Mouse (Mus musculus) hindbrain, embryonic 11.5 days (tissue): ENCODE results near the gene D630023F18Rik. TPM values are rescaled to one million over a fixed set of nuclear protein-coding genes. Genes with fewer than 3 reads are reported as not detected.

ENCODE experiments used
- ATAC-seq: fragments of 200-750 bp; cut with Nextera tagmentation; 2 replicates; pipeline ENCODE4 v1.8.0; 2017; ENCODE audit warnings: mild to moderate bottlenecking, moderate TSS enrichment, moderate library complexity; ENCODE audit not compliant: low FRiP score
- DNase-seq: peaks from one replicate; pipeline ENCODE4 v3.0.0-alpha.2; 2015; ENCODE audit warnings: low spot score
- H3K27ac ChIP-seq: fragments of 300-500 bp; sonication (generic); 2 replicates; pipeline ENCODE4 v1.5.1; 2014; ENCODE audit warnings: mild to moderate bottlenecking, low read depth, low read length
- H3K27me3 ChIP-seq: fragments of 300-500 bp; sonication (generic); 2 replicates; pipeline ENCODE4 v1.6.1; 2014; ENCODE audit warnings: mild to moderate bottlenecking, low read length, moderate library complexity, mixed read lengths; ENCODE audit not compliant: control insufficient read depth, insufficient read depth
- H3K36me3 ChIP-seq: fragments of 300-500 bp; sonication (generic); 2 replicates; pipeline ENCODE4 v1.6.1; 2014; ENCODE audit warnings: mild to moderate bottlenecking, low read length, moderate library complexity, mixed read lengths; ENCODE audit not compliant: control insufficient read depth, insufficient read depth
- H3K4me1 ChIP-seq: fragments of 300-500 bp; sonication (generic); replicated peaks from 2 replicates; pipeline ENCODE4 v1.6.1; 2014; ENCODE audit warnings: low read length, mixed read lengths; ENCODE audit not compliant: control insufficient read depth, insufficient read depth
- H3K4me2 ChIP-seq: fragments of 300-500 bp; sonication (generic); replicated peaks from 2 replicates; pipeline ENCODE4 v1.6.1; 2014; ENCODE audit warnings: mild to moderate bottlenecking, low read depth, low read length
- H3K4me3 ChIP-seq: fragments of 300-500 bp; sonication (generic); 2 replicates; pipeline ENCODE4 v1.5.1; 2014; ENCODE audit warnings: low read depth, low read length
- H3K9ac ChIP-seq: fragments of 300-500 bp; sonication (generic); 2 replicates; pipeline ENCODE4 v1.6.1; 2014; ENCODE audit warnings: low read depth, low read length
- H3K9me3 ChIP-seq: fragments of 300-500 bp; sonication (generic); 2 replicates; pipeline ENCODE4 v1.6.1; 2016; ENCODE audit warnings: low read length; ENCODE audit not compliant: control insufficient read depth
- WGBS: fragments of 180-500 bp; shearing (Covaris S2); extraction: QIAGEN DNeasy Blood & Tissue Kit; methylation state at CpG from one replicate; pipeline ENCODE4 v1.1.7; 2014; 5-methylcytosine and 5-hydroxymethylcytosine counted together
- polyA plus RNA-seq: library from polyadenylated mRNA; unstranded; fragments of >200 nt; fragmentation: Nextera tagmentation; extraction: Ambion mirVana; gene quantifications from 2 replicates; pipeline ENCODE4 v1.2.1, GENCODE M21; 2014

D630023F18Rik gene
- polyA plus RNA-seq, 1 experiment from 2014 or later: not detected

DNA sequence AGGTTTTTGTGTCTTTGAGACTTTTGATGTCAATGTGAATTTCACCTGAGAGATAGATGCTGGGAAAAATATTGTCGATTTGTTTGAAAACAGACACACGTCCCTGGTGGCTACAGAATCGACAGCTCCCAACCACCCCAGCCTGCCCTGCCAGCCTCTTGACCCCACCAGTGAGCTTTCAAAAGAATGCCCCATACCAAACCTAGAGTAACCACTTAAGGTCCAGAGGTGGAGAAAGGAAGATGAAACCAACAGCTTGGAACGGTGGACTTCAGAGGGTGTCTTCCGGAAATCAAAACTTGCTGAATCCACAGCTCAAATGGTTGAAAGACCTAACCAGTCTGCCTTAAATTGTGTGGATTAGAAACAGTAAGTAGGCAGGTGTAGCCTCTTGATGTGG is 24.3 kb upstream of the D630023F18Rik start:
- DNase-seq (no peak), ATAC-seq (no peak)
- H3K27me3 ChIP-seq: no peaks in the 10 kb centered on the region
- H3K4me2 ChIP-seq: no peak overlapping the region
- no peak overlapping the region for H3K4me3 ChIP-seq
- 95% methylated on average over 5 of the region's 5 CpGs for WGBS
- H3K27ac ChIP-seq: no peak overlapping the region
- H3K9me3 ChIP-seq: no peaks in the 10 kb centered on the region
- no peaks in the 10 kb centered on the region for H3K4me1 ChIP-seq
- no peaks in the 10 kb centered on the region for H3K36me3 ChIP-seq
- no peak overlapping the region for H3K9ac ChIP-seq

GRCm38 (mm10) chr1:65146601-65147000 is 23.6 kb upstream of the D630023F18Rik start:
- no peak overlapping the region for H3K4me3 ChIP-seq
- no peaks in the 10 kb centered on the region for H3K4me1 ChIP-seq
- WGBS: 70% methylated on average over 2 of the region's 2 CpGs
- ATAC-seq (no peak), DNase-seq (no peak)
- no peaks in the 10 kb centered on the region for H3K36me3 ChIP-seq
- no peak overlapping the region for H3K27ac ChIP-seq
- H3K9me3 ChIP-seq: no peaks in the 10 kb centered on the region
- H3K4me2 ChIP-seq: no peak overlapping the region
- no peak overlapping the region for H3K9ac ChIP-seq
- no peaks in the 10 kb centered on the region for H3K27me3 ChIP-seq

GRCm38 (mm10) chr1:65144783-65145182 is 21.8 kb upstream of the D630023F18Rik start:
- no peaks in the 10 kb centered on the region for H3K9me3 ChIP-seq
- no peak for ATAC-seq
- H3K36me3 ChIP-seq: no peaks in the 10 kb centered on the region
- WGBS: 83% methylated on average over 2 of the region's 2 CpGs
- H3K4me3 ChIP-seq: no peak overlapping the region
- no peak overlapping the region for H3K9ac ChIP-seq
- H3K4me1 ChIP-seq: no peaks in the 10 kb centered on the region
- DNase-seq: no peak
- no peaks in the 10 kb centered on the region for H3K27me3 ChIP-seq
- H3K4me2 ChIP-seq: no peak overlapping the region
- H3K27ac ChIP-seq: no peak overlapping the region

DNA sequence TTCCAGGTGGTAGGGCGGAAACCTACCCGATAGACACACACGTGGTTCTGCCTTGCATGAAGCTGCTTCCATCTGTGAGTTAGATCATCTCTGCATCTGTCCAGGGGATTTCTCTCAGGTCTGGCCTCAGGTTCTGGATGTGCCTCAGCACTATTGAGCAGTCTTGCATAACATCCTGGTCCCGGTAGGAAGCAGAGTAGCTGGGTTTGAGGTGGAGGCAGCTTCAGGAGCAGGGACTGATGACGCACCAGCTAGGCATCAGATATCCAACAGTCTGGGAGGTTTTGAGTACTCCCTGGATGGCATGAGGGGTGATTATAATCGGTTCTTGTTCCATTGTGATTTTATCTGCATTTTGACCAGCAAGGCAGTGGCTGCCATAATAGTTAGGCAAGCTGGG is 14.5 kb upstream of the D630023F18Rik start:
- Histone ChIP-seq H3K9me3 (no peaks in the 10 kb centered on the region), H3K4me2 (no peak overlapping the region), H3K27ac (no peak overlapping the region), H3K36me3 (no peaks in the 10 kb centered on the region), H3K4me3 (no peak overlapping the region), H3K27me3 (no peaks in the 10 kb centered on the region), H3K9ac (no peak overlapping the region), H3K4me1 (no peaks in the 10 kb centered on the region)
- ATAC-seq (no peak), DNase-seq (no peak)
- WGBS: 89% methylated on average over 6 of the region's 6 CpGs

- no peak overlapping the region for H3K27ac ChIP-seq
- H3K36me3 ChIP-seq: no peaks in the 10 kb centered on the region
- DNase-seq (no peak), ATAC-seq (no peak)
- H3K9ac ChIP-seq: no peak overlapping the region
- no peaks in the 10 kb centered on the region for H3K27me3 ChIP-seq
- 86% methylated on average over 1 of the region's 1 CpGs for WGBS
- no peak overlapping the region for H3K4me2 ChIP-seq
- H3K4me3 ChIP-seq: no peak overlapping the region
- H3K9me3 ChIP-seq: no peaks in the 10 kb centered on the region
- no peaks in the 10 kb centered on the region for H3K4me1 ChIP-seq
Observed at GRCm38 (mm10) chr1:65132833-65133232, 9.8 kb upstream of the D630023F18Rik start.

- Histone ChIP-seq H3K9me3 (no peaks in the 10 kb centered on the region), H3K4me1 (no peaks in the 10 kb centered on the region), H3K27me3 (no peaks in the 10 kb centered on the region), H3K4me2 (no peak overlapping the region), H3K36me3 (no peaks in the 10 kb centered on the region), H3K27ac (no peak overlapping the region), H3K4me3 (no peak overlapping the region), H3K9ac (no peak overlapping the region)
- 97% methylated on average over 1 of the region's 1 CpGs for WGBS
- ATAC-seq: no peak
- no peak for DNase-seq
Observed at GRCm38 (mm10) chr1:65131671-65132070, 8.7 kb upstream of the D630023F18Rik start.

GRCm38 (mm10) chr1:65130226-65130625 is 7.2 kb upstream of the D630023F18Rik start:
- Histone ChIP-seq H3K36me3 (no peaks in the 10 kb centered on the region), H3K9me3 (no peaks in the 10 kb centered on the region), H3K4me3 (no peak overlapping the region), H3K4me1 (no peaks in the 10 kb centered on the region), H3K27ac (no peak overlapping the region), H3K27me3 (no peaks in the 10 kb centered on the region), H3K9ac (no peak overlapping the region), H3K4me2 (no peak overlapping the region)
- ATAC-seq (no peak), DNase-seq (no peak)
- 75% methylated on average over 3 of the region's 3 CpGs for WGBS

GRCm38 (mm10) chr1:65129634-65130180 is 6.7 kb upstream of the D630023F18Rik start:
- no peak overlapping the region for H3K4me2 ChIP-seq
- no peaks in the 10 kb centered on the region for H3K27me3 ChIP-seq
- H3K4me3 ChIP-seq: no peak overlapping the region
- no peak for DNase-seq
- H3K4me1 ChIP-seq: no peaks in the 10 kb centered on the region
- no peak overlapping the region for H3K27ac ChIP-seq
- no peaks in the 10 kb centered on the region for H3K9me3 ChIP-seq
- 74% methylated on average over 3 of the region's 3 CpGs for WGBS
- no peak for ATAC-seq
- H3K9ac ChIP-seq: no peak overlapping the region
- no peaks in the 10 kb centered on the region for H3K36me3 ChIP-seq

DNA sequence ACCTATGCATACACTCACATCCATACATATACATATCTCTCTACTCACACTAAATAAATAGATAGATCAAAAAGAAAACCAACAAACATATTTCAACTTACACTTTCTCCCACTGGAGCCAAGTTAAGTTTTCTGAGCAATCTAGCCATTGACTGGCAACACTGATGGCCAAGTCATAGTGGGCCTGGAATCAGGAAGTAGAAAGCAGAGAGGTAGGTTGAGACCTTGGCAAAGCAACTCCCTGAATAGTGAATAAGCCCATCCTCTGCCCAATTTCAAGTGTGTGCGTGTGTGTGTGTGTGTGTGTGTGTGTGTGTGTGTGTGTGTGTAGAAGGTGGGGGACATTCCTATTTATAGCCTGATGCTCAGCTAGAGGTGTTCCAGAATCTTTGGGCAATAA is 3.6 kb downstream of the D630023F18Rik start, which contains the start of gene Gm28845:
TSS of gene Gm28845 (minus strand) at position 121 of the 400 bp plus-strand sequence.
- ATAC-seq: no peak
- no peak within 1 kb of the TSS for H3K9ac ChIP-seq
- H3K4me2 ChIP-seq: no peak within 1 kb of the TSS
- H3K4me3 ChIP-seq: no peak within 1 kb of the TSS
- H3K27me3 ChIP-seq: no peaks in the 10 kb centered on the region
- DNase-seq: no peak
- 85% methylated on average over 1 of the region's 1 CpGs for WGBS
- H3K9me3 ChIP-seq: no peaks in the 10 kb centered on the region
- H3K4me1 ChIP-seq: no peaks in the 10 kb centered on the region
- H3K36me3 ChIP-seq: no peaks in the 10 kb centered on the region
- no peak within 1 kb of the TSS for H3K27ac ChIP-seq
